Mouse (Mus musculus) brain, embryonic 14.5 days (tissue): ENCODE data around the gene Erc2. TPM values are rescaled to one million over a fixed set of nuclear protein-coding genes. Genes with fewer than 3 reads are reported as not detected.

Experiments
- DNase-seq: peaks from one replicate; pipeline ENCODE4 v3.0.0-alpha.2; 2011; ENCODE audit warnings: low read depth
- CTCF ChIP-seq: fragments of 200-500 bp; IDR thresholded peaks from 2 replicates; pipeline ENCODE4 v1.5.1; 2012; ENCODE audit warnings: inconsistent platforms, mild to moderate bottlenecking, moderate library complexity, borderline replicate concordance; ENCODE audit not compliant: insufficient read depth, insufficient read length; ENCODE audit errors: extremely low read depth
- POLR2A ChIP-seq: fragments of 200-500 bp; IDR thresholded peaks from 2 replicates; pipeline ENCODE4 v1.6.1; 2012; ENCODE audit warnings: mild to moderate bottlenecking, inconsistent platforms, borderline replicate concordance; ENCODE audit not compliant: poor library complexity, insufficient read depth, insufficient read length, severe bottlenecking; ENCODE audit errors: extremely low read depth
- polyA plus RNA-seq: library from polyadenylated mRNA; depleted of rRNA; stranded (reverse); fragments of >200 nt; gene quantifications from 2 replicates; pipeline ENCODE4 v1.2.3, GENCODE M21; 2012

Erc2 gene
- polyA plus RNA-seq, 1 experiment: 59.4 TPM

DNA sequence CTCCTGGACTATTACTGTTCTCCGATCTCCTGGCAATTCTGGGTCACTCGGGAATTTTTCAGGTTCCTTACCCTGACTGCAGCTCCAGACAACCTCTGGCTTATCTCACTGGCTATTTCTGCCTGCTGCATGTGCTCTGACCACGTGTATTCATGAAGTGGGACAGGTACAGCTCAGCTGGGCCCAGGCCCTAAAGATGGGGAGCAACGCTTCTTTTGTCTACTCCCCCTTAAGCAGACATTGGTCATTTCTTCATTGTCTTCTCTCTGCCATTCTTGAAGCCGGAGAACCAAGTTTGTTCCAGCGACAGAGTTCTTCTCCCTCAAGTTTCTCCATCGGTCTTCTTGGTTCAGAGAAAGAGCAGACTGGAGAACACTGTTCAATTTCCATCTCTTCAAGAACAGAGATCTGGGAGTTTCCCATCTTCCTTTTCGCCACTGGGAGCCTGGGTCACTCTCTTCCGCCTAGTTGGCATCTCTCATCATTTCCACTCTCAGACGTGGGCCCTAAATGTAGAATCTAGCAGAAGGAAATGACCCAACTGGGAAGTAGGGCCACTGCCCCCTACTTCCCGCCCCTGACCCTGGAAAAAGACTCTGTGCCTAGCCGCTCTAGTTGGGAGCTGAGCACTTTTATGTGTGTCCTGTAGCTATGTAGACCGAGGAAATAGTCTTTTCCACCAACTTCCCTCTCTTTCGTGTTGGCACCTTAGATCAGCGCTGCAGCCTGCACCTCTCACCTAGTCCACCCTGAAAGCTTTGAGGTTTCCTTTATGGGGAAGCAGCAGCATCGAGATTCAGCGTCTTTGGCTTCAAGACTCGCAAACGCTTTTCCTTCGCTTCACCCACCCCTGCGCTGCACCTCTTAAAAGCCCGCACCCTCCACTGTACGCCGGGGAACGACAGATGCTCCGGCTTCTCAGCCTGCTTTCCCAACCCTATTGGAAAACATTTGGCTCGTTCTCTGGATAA is 886.3 kb downstream of the Erc2 start:
- DNase-seq: peak; percentile 57
- TF ChIP-seq CTCF (no peak), POLR2A (no peak)

DNA sequence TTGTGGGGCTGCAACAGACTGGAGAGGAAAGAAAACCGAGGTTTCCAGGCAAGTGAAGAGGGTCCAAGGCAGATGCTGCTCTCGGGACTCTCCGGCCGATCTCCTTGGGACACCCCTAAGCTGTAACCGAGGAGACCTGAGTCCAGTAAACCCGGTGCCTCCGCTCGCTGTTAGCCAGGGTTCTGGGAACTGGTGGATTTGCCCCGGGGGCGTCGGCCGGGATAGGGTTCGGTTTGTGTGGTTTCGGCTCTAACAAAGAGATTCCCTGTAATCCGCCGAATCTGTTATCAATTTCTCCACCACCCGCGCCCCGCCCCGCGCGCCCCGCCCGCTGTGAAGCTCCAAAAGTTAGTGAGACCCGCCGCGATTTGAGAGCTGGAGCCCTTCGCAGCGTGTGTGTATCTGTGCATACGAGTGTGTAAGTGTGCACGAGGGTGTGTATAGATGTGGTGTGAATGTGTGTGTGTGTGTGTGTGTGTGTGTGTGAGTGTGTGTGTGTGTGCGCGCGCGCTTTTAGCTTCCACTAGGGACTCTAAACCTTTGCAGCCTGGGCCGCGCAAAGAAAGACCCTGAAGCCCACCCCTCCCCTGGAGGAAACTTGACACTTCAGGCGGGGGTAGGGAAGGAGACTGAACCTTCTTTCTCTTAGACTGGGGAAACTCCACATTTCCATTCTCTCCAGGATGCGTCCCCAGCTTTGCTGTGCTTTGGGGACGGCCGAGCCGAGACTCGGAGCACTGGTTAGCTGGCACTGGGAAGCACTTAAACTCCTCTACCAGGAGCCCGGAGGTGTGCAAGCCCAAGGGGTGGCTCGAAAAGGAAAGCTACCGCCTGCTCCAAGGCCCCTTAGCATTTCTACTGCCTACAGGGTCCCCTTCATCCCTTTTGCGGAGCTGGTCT is 887.5 kb downstream of the Erc2 start:
- TF ChIP-seq POLR2A (no peak), CTCF (no peak)

DNA sequence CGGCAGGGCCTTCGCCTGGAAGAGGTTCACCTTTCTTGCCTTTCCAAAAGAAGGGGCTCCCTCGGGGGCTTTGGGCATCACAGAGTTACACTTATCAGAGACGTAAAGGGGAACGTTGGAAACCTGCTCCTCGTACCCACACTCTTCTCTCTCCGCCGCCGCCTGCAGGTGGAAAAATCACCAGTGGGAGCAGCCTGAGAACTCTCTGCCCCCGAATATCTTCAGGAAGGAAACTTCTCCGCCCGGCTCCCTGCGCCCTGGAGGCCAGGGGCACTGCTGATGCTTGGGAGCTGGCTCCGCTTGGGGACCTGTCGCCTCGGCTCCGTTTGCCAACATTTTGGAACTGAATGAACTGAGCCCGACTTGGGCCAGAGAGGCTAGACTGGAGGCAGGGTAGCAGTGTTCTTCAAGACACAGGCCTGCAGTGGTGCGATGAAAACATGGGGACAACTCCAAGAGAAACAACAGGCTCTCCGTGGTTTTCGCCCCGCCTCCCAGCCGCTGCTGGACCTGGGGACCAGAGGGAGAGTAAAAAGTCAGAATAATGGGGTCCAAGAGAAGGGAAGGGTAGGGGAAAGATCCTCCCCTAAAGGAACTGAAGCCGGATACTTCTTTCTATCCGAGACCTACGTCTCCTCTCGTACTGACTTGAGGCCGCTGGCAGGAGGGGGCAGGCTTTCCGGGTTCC is 888.3 kb downstream of the Erc2 start:
- peak; percentile 53 for DNase-seq
- TF ChIP-seq POLR2A: no peak
- no peak; the same call in 1 of the 2 replicates for TF ChIP-seq CTCF

More for the DNA sequence above, 887.5 kb downstream of the Erc2 start:
- peak; percentile 63 for DNase-seq

DNA sequence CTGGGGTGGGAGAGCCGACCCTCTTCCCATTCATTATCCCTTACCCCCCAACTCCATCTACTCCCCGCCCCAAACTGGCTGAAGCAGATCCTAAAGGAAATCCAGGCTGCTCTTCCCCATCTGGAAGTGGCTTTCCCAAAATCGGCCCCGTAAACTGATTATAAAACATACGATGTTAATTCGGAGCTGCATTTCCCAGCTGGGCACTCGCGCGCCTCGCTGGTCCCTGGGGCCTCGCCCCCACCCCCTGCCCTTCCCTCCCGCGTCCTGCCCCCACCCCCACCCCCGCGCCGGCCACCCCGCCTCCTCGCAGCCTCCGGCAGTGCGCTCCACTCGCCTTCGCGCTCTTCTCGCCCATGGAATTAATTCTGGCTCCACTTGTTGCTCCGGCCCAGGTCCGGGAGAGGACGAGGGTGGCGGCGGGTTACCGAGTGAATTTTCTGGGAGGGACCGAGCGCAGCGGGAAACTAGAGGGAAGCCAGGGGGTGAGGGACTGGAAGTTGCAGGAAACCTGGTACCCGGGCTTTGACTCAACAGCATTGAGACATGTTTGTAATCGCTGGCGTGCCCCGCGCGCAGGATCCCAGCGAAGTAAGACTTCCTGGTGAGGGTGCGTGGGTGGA is 888.9 kb downstream of the Erc2 start:
- DNase-seq: peak; percentile 47
- TF ChIP-seq POLR2A (no peak), CTCF (no peak)

DNA sequence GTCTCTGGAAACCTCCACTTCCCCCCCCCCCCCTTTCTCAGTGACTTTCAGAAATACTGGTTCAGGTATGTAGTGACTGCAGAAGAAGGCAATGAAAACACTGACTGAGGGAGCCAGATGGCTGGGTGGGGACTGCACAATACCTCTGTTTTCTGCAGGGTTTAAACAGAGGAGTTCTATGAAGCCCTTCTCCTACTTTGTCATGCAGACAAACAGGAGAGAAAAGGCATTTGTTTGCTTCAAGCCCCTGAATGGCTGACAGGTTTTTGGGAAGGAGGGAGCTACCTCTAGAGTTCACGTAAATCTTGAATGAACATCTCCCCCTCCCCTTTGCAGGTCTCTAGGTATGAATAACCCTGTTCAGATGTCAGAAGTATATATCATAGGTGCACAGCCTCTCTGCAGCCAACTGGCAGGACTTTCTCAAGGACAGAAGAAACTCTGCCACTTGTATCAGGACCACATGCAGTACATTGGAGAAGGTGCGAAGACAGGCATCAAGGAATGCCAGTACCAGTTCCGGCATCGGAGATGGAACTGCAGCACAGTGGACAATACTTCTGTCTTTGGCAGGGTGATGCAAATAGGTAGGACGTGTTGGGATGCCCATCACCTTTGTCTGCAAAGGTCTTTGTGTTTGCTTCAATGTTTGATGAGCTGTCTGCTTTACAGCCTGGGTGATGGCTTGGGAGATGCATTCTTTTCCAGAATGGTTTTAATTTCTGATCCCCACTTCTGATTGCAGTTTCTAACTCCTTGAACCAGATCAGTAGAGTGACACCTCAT is 890.8 kb downstream of the Erc2 start:
- DNase-seq: no peak
- TF ChIP-seq POLR2A (no peak), CTCF (no peak)

DNA sequence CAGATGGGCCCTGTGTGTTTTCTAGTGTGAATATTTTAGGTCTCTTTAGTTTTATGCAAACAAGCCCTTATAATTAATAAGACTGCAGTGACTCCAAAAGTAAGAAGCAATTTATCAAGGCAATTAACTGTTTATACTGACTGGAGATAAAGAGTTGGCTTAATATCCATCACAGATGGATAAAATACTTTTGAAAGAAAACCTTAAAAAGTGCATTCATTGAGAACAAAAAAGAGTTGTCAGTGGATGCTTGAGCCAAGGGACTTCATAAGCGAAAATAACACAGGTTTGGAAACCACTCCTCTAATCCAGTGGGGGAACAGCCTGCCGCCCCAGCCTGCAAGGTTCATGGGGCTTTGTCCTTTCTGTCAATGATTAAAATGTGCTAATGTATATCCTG is 891.9 kb downstream of the Erc2 start:
- TF ChIP-seq POLR2A: no peak
- TF ChIP-seq CTCF: no peak
- peak; percentile 76 for DNase-seq

DNA sequence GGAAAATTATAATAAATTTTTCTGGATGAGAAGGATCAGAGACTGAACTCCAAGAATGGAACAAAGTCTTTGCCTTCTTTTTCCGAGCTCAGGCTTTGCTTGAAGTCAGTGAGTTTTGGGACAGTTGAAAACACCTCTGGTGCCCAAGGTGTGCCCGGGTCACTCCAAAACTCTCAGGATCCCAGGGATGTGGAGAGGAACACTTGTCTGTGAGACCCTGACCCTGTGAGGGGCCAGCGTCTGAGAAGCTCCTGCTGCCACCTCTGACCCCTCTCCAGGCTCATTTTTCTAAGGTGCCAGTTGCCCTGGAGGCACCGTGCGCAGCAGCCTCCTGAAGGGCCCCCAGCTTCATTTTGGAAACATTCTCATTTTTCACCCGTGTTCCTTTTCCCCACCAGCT is 893.1 kb downstream of the Erc2 start:
- DNase-seq: no peak
- TF ChIP-seq POLR2A (no peak), CTCF (no peak)

DNA sequence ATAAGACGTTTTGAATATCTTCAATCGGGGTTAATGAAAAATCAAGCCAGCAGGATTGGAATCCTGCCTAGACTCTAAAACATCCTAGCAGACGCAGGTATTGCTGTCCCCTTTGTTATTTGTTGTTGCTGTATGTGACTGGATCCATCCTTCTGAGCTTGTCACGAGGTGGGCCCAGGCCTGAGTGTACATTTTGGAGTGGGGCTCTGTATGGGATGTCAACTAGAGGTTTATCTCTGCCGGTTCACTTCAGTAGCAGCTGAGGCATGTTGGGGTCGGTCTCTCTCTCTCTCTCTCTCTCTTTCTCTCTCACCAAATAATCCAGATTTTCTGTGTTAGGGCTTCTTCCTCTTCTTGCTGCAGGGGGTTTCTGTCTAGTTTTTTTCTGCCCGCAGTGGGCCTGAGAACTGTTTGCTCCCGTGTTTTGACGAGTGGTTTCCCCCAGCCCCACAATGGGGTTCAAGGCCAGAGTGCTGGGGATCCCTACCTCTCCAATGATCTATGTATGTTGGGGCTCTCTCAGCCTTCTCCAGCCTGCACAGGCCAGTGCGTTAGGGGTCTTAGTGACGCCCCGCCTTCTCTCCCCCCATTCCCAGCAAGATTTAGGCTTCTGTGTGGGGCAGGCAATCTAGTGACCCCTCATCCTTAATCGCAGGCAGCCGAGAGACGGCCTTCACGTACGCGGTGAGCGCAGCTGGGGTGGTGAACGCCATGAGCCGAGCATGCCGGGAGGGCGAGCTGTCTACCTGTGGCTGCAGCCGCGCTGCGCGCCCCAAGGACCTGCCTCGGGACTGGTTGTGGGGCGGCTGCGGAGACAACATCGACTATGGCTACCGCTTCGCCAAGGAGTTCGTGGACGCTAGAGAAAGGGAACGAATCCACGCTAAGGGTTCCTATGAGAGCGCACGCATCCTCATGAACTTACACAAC is 895.7 kb downstream of the Erc2 start:
- DNase-seq: no peak
- TF ChIP-seq CTCF (no peak), POLR2A (no peak)

DNA sequence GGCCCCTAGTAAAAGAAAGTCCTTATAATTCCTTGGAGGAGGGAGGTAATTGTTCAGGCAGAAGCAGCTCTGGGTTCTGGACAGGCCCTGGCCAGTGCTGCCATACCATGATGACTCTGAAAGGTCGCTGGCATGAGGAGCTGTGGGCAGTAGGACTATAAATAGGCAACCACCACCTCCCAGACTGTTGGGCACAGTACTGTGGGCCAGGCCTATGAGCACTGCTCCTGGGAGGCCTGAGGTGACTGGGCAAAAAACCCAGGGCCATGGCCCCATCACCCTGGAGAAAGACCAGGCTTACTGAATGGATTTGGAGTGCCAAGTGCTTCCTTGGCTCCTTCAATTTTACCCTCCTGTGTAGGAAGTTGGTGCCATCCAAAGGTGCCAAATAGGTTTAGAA is 898.9 kb downstream of the Erc2 start:
- no peak for TF ChIP-seq POLR2A
- no peak for TF ChIP-seq CTCF
- no peak for DNase-seq

DNA sequence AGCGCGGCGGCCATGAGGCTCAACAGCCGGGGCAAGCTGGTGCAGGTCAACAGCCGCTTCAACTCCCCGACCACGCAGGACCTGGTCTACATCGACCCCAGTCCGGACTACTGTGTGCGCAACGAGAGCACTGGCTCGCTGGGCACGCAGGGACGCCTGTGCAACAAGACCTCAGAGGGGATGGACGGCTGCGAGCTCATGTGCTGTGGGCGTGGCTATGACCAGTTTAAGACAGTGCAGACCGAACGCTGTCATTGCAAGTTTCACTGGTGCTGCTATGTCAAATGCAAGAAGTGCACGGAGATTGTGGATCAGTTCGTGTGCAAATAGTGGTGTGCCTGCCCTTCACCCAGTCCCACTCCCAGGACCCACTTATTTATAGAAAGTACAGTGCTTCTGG is 900.4 kb downstream of the Erc2 start:
- TF ChIP-seq POLR2A (no peak), CTCF (no peak)
- DNase-seq: no peak
